In the genomic region with DNA sequence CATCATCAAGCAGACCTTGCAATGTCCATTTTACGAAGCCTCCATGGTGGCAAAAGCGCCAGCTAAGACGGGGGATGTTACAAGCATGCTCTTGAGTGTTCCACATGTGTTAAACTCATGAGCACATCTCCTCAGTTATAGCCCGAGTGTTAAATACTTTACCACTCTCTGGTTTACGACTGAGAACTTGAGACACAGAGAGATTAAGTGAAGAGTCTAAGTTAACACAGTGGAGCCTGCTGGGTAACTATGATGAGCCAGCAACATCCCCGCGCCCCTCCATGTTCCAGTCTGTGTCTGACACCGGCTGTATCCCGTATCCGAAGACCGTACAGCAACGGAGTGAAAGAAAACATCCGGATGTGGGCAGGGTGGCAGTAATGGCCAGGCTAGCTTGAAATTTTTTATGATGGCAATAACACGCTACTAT, we compare ENCODE assay signal across 15 mouse cellular contexts.
DNase-seq lines count a peak whose midpoint lies in the region; ATAC-seq lines count a peak whose summit lies in the region.
"Had no signal": no experiment of that assay in that cellular context is flagged by ENCODE, and none has a peak within 500 bp of the region (broad histone marks: within the 10 kb centered on the region; RNA-seq: fewer than 3 reads in every experiment).

No protein-coding gene starts in this region.

- 28% methylated on average over 14 of the region's 14 CpGs for WGBS in intestine, embryonic 15.5 days
- WGBS in limb, embryonic 13.5 days: 8% methylated on average over 14 of the region's 14 CpGs
- WGBS in neural tube, embryonic 15.5 days: 19% methylated on average over 14 of the region's 14 CpGs
- 90% methylated on average over 14 of the region's 14 CpGs for WGBS in midbrain, embryonic 14.5 days

- no peak overlapping the region for H3K27ac ChIP-seq in intestine, embryonic 15.5 days
- H3K27ac ChIP-seq in limb, embryonic 13.5 days: no peak overlapping the region
- no peak overlapping the region for H3K27ac ChIP-seq in neural tube, embryonic 15.5 days (replicated peaks)
- H3K27ac ChIP-seq in midbrain, embryonic 14.5 days (replicated peaks; ENCODE audit: low read depth, low read length): no peak overlapping the region
- H3K27ac ChIP-seq: macrophage had no signal

- DNase-seq in kidney, postnatal 14 days: peak; percentile 19
- no peak for DNase-seq in kidney, adult 8-10 months
- DNase-seq in layer of hippocampus, adult 11-12 months (ENCODE audit: low spot score): no peak
- no peak for DNase-seq in gastrocnemius, postnatal 10 days
- DNase-seq in midbrain, embryonic 14.5 days: no peak
- DNase-seq: cerebellum, adult 11 months; cerebellum, postnatal 36 days; gastrocnemius, postnatal 36 days; right cerebral cortex, postnatal 4 days; thymus, postnatal 4 days had no signal

- no peaks in the 10 kb centered on the region for H3K36me3 ChIP-seq in intestine, embryonic 15.5 days
- H3K36me3 ChIP-seq in limb, embryonic 13.5 days: no peaks in the 10 kb centered on the region
- H3K36me3 ChIP-seq in neural tube, embryonic 15.5 days: no peaks in the 10 kb centered on the region
- no peaks in the 10 kb centered on the region for H3K36me3 ChIP-seq in midbrain, embryonic 14.5 days (ENCODE audit: control insufficient read depth, insufficient read depth, low read length)

- peak; percentile 80 for ATAC-seq in intestine, embryonic 15.5 days
- ATAC-seq in limb, embryonic 13.5 days (ENCODE audit: low FRiP score, low read depth): peak; percentile 70
- ATAC-seq in neural tube, embryonic 15.5 days (ENCODE audit: low FRiP score): no peak
- ATAC-seq in midbrain, embryonic 14.5 days (ENCODE audit: low FRiP score, low TSS enrichment): no peak
- ATAC-seq: forebrain, embryonic 16.5 days had no signal

- H3K9me3 ChIP-seq in intestine, embryonic 15.5 days: no peaks in the 10 kb centered on the region
- H3K9me3 ChIP-seq in limb, embryonic 13.5 days: no peaks in the 10 kb centered on the region; the same call in 1 of the 2 replicates
- H3K9me3 ChIP-seq in neural tube, embryonic 15.5 days (replicated peaks): no peaks in the 10 kb centered on the region
- no peaks in the 10 kb centered on the region for H3K9me3 ChIP-seq in midbrain, embryonic 14.5 days (ENCODE audit: control insufficient read depth, low read length)

- no peak overlapping the region for H3K4me3 ChIP-seq in intestine, embryonic 15.5 days (replicated peaks)
- H3K4me3 ChIP-seq in limb, embryonic 13.5 days: peak overlapping the region; percentile 16
- no peak overlapping the region for H3K4me3 ChIP-seq in neural tube, embryonic 15.5 days (replicated peaks)
- H3K4me3 ChIP-seq in midbrain, embryonic 14.5 days (replicated peaks; ENCODE audit: low read depth, low read length): no peak overlapping the region

- H3K4me1 ChIP-seq in intestine, embryonic 15.5 days (replicated peaks): peaks cover 3% of the 10 kb centered on the region; the same call in 1 of the 2 replicates
- peaks cover 28% of the 10 kb centered on the region for H3K4me1 ChIP-seq in limb, embryonic 13.5 days
- peaks cover 16% of the 10 kb centered on the region for H3K4me1 ChIP-seq in neural tube, embryonic 15.5 days
- no peaks in the 10 kb centered on the region for H3K4me1 ChIP-seq in midbrain, embryonic 14.5 days (ENCODE audit: control insufficient read depth, insufficient read depth, low read length)

- no peaks in the 10 kb centered on the region for H3K27me3 ChIP-seq in intestine, embryonic 15.5 days (replicated peaks)
- peaks cover 29% of the 10 kb centered on the region for H3K27me3 ChIP-seq in limb, embryonic 13.5 days
- no peaks in the 10 kb centered on the region for H3K27me3 ChIP-seq in neural tube, embryonic 15.5 days (replicated peaks)
- no peaks in the 10 kb centered on the region for H3K27me3 ChIP-seq in midbrain, embryonic 14.5 days (ENCODE audit: control insufficient read depth, insufficient read depth, low read length)

- peak overlapping the region; percentile 33; the same call in 1 of the 2 replicates for H3K4me2 ChIP-seq in intestine, embryonic 15.5 days (replicated peaks)
- peak overlapping the region; percentile 51 for H3K4me2 ChIP-seq in limb, embryonic 13.5 days (replicated peaks)
- peak overlapping the region; percentile 40 for H3K4me2 ChIP-seq in neural tube, embryonic 15.5 days
- no peak overlapping the region for H3K4me2 ChIP-seq in midbrain, embryonic 14.5 days (ENCODE audit: low read length)

- no peak overlapping the region for H3K9ac ChIP-seq in intestine, embryonic 15.5 days
- no peak overlapping the region for H3K9ac ChIP-seq in limb, embryonic 13.5 days
- no peak overlapping the region for H3K9ac ChIP-seq in neural tube, embryonic 15.5 days (replicated peaks)
- no peak overlapping the region for H3K9ac ChIP-seq in midbrain, embryonic 14.5 days (replicated peaks; ENCODE audit: low read length)

Comparison
In these comparisons a context has a peak if more than half of its experiments do, and no peak if none do; other contexts are left out.
1. ATAC-seq: peak in intestine, embryonic 15.5 days (single experiment) and limb, embryonic 13.5 days (single experiment); none in neural tube, embryonic 15.5 days (single experiment) and midbrain, embryonic 14.5 days (single experiment).